Mouse (Mus musculus): ENCODE measurements at regions not wholly inside any gene's neighbourhood (a gene's known extent, or its start where the extent isn't known, plus 50 kb on each side); places are given as distances from the start of the nearest gene placed in this dataset.

GRCm38 (mm10) chr4:95185113-95185915, 133.3 kb upstream of the Jun start:
- H3K27me3 ChIP-seq (ENCODE audit: control insufficient read depth in 1 of 2, insufficient read depth in 2 of 2, low read length in 2 of 2): no peaks in the 10 kb centered on the region
- DNase-seq (ENCODE audit: low read depth, low spot score): no peak
- no peak overlapping the region for H3K27ac ChIP-seq (ENCODE audit: control insufficient read depth, low read depth, low read length)
- H3K4me1 ChIP-seq (ENCODE audit: control insufficient read depth in 1 of 2, insufficient read depth in 2 of 2, low read length in 2 of 2): no peaks in the 10 kb centered on the region
- no peaks in the 10 kb centered on the region for H3K9me3 ChIP-seq (replicated peaks; ENCODE audit: insufficient read depth, low read length)
- H3K4me3 ChIP-seq (ENCODE audit: control insufficient read depth in 1 of 2, insufficient read depth in 1 of 2, low read depth in 2 of 2, low read length in 2 of 2): no peak overlapping the region
- H3K79me2 ChIP-seq (ENCODE audit: control insufficient read depth, insufficient read depth, low read length, poor library complexity): no peaks in the 10 kb centered on the region
- H3K9ac ChIP-seq (ENCODE audit: control insufficient read depth, low read depth, low read length, poor library complexity, severe bottlenecking): no peak overlapping the region
- no peaks in the 10 kb centered on the region; a peak in 1 of 4 replicates for H3K36me3 ChIP-seq (ENCODE audit: control insufficient read depth in 1 of 2, insufficient read depth in 2 of 2, low read length in 2 of 2)
- no peak for TF ChIP-seq MAFK (IDR thresholded peaks at IDR 0.05; ENCODE audit: borderline replicate concordance, low read depth, low read length)
- no peak for TF ChIP-seq ETS1 (IDR thresholded peaks at IDR 0.05; ENCODE audit: low read depth, low read length)
- no peak for TF ChIP-seq CTCF (IDR thresholded peaks at IDR 0.05 in 2 of 3, conservative IDR thresholded peaks at IDR 0.05 in 1 of 3; ENCODE audit: control insufficient read depth in 1 of 3, insufficient read depth in 1 of 3, low read depth in 2 of 3, low read length in 3 of 3, poor library complexity in 1 of 3, severe bottlenecking in 1 of 3)
- no peak for TF ChIP-seq MYC (IDR thresholded peaks at IDR 0.05; ENCODE audit: low read depth, low read length)
- no peak for TF ChIP-seq RAD21 (IDR thresholded peaks at IDR 0.05; ENCODE audit: low read depth, low read length)
- TF ChIP-seq GABPA (IDR thresholded peaks at IDR 0.05; ENCODE audit: low read depth, low read length): no peak
- no peak for TF ChIP-seq NRF1 (IDR thresholded peaks at IDR 0.05; ENCODE audit: insufficient read depth, low read depth, low read length, poor library complexity, severe bottlenecking)
- no peak for TF ChIP-seq POLR2A (IDR thresholded peaks at IDR 0.05; ENCODE audit: control insufficient read depth in 1 of 2, insufficient read depth in 1 of 2, low read depth in 1 of 2, low read length in 2 of 2, poor library complexity in 1 of 2)
- no peak for TF ChIP-seq E2F4 (IDR thresholded peaks at IDR 0.05; ENCODE audit: borderline replicate concordance, low read depth, low read length)
- TF ChIP-seq ZKSCAN1 (IDR thresholded peaks at IDR 0.05; ENCODE audit: low read depth, low read length): no peak
- no peak for TF ChIP-seq TBP (IDR thresholded peaks at IDR 0.05; ENCODE audit: low read depth, low read length)
- TF ChIP-seq RCOR1 (IDR thresholded peaks at IDR 0.05; ENCODE audit: low read depth, low read length): no peak
- TF ChIP-seq HCFC1 (IDR thresholded peaks at IDR 0.05; ENCODE audit: low read depth, low read length): no peak

- no peak for DNase-seq (ENCODE audit: low read depth, low spot score)
- TF ChIP-seq NELFE (IDR thresholded peaks at IDR 0.05; ENCODE audit: low read depth, low read length) (no peak), HCFC1 (IDR thresholded peaks at IDR 0.05; ENCODE audit: low read depth, low read length) (no peak), E2F4 (IDR thresholded peaks at IDR 0.05; ENCODE audit: borderline replicate concordance, low read depth, low read length) (no peak), KAT2A (conservative IDR thresholded peaks at IDR 0.05; ENCODE audit: low read depth, low read length) (no peak), MAZ (IDR thresholded peaks at IDR 0.05; ENCODE audit: low read depth, low read length) (no peak), USF2 (IDR thresholded peaks at IDR 0.05; ENCODE audit: borderline replicate concordance in 1 of 2, insufficient read depth in 1 of 2, low read depth in 1 of 2, low read length in 2 of 2) (no peak), ZKSCAN1 (IDR thresholded peaks at IDR 0.05; ENCODE audit: low read depth, low read length) (no peak), RCOR1 (IDR thresholded peaks at IDR 0.05; ENCODE audit: low read depth, low read length) (no peak), TCF12 (IDR thresholded peaks at IDR 0.05; ENCODE audit: low read depth, low read length) (no peak), CHD2 (IDR thresholded peaks at IDR 0.05; ENCODE audit: low read length) (no peak), MAFK (IDR thresholded peaks at IDR 0.05; ENCODE audit: borderline replicate concordance, low read depth, low read length) (no peak), ELF1 (IDR thresholded peaks at IDR 0.05; ENCODE audit: low read depth, low read length) (no peak), CHD1 (IDR thresholded peaks at IDR 0.05; ENCODE audit: low read depth, low read length) (no peak), RAD21 (IDR thresholded peaks at IDR 0.05; ENCODE audit: low read depth, low read length) (no peak), TAL1 (IDR thresholded peaks at IDR 0.05; ENCODE audit: low read length) (no peak), SIN3A (IDR thresholded peaks at IDR 0.05; ENCODE audit: low read length) (no peak), SMC3 (IDR thresholded peaks at IDR 0.05; ENCODE audit: low read depth, low read length) (no peak), GATA1 (IDR thresholded peaks at IDR 0.05; ENCODE audit: low read depth, low read length) (no peak)
- Histone ChIP-seq H3K9me3 (replicated peaks; ENCODE audit: insufficient read depth, low read length) (no peaks in the 10 kb centered on the region), H3K36me3 (ENCODE audit: control insufficient read depth in 1 of 2, insufficient read depth in 2 of 2, low read length in 2 of 2) (no peaks in the 10 kb centered on the region; a peak in 1 of 4 replicates), H3K4me3 (ENCODE audit: control insufficient read depth in 1 of 2, insufficient read depth in 1 of 2, low read depth in 2 of 2, low read length in 2 of 2) (no peak overlapping the region), H3K27ac (ENCODE audit: control insufficient read depth, low read depth, low read length) (no peak overlapping the region), H3K4me1 (ENCODE audit: control insufficient read depth in 1 of 2, insufficient read depth in 2 of 2, low read length in 2 of 2) (no peaks in the 10 kb centered on the region), H3K79me2 (ENCODE audit: control insufficient read depth, insufficient read depth, low read length, poor library complexity) (no peaks in the 10 kb centered on the region), H3K9ac (ENCODE audit: control insufficient read depth, low read depth, low read length, poor library complexity, severe bottlenecking) (no peak overlapping the region), H3K27me3 (ENCODE audit: control insufficient read depth in 1 of 2, insufficient read depth in 2 of 2, low read length in 2 of 2) (no peaks in the 10 kb centered on the region)
These were observed 133.8 kb upstream of the Jun start for GRCm38 (mm10) chr4:95185916-95186200.
